Mouse (Mus musculus): Measurements from ENCODE around the gene Sept9.
"Not testable (repeated sequence)": the region's sequence is repeated elsewhere in the genome, so short reads cannot be mapped to it uniquely, and the experiment has no call there.

Sept9 gene

GRCm38 (mm10) chr11:117326867-117327600, 127.6 kb downstream of the Sept9 start:
- DNase-seq (ENCODE audit: low spot score), result no peak

- no peak for DNase-seq (ENCODE audit: low spot score)
Measured at GRCm38 (mm10) chr11:117327633-117328032, 128.2 kb downstream of the Sept9 start.

GRCm38 (mm10) chr11:117330076-117330950, 130.9 kb downstream of the Sept9 start:
- no peak for DNase-seq (ENCODE audit: low spot score)

- no peak for DNase-seq (ENCODE audit: low spot score)
Measured at GRCm38 (mm10) chr11:117330951-117331254, 131.4 kb downstream of the Sept9 start.

GRCm38 (mm10) chr11:117331361-117332241, 132.1 kb downstream of the Sept9 start:
- DNase-seq (ENCODE audit: low spot score), result no peak

GRCm38 (mm10) chr11:117332242-117333149, 133.0 kb downstream of the Sept9 start:
- peak; percentile 68 for DNase-seq (ENCODE audit: low spot score)

GRCm38 (mm10) chr11:117333150-117333715, 133.8 kb downstream of the Sept9 start:
- DNase-seq (ENCODE audit: low spot score), result no peak

- DNase-seq (ENCODE audit: low spot score), result no peak
Measured at GRCm38 (mm10) chr11:117334101-117334500, 134.6 kb downstream of the Sept9 start.

- DNase-seq (ENCODE audit: low spot score), result no peak
Measured at GRCm38 (mm10) chr11:117335146-117335545, 135.7 kb downstream of the Sept9 start.

GRCm38 (mm10) chr11:117336081-117336788, 136.8 kb downstream of the Sept9 start:
- DNase-seq (ENCODE audit: low spot score), result no peak

- DNase-seq (ENCODE audit: low spot score), result no peak
Measured at GRCm38 (mm10) chr11:117337749-117338148, 138.3 kb downstream of the Sept9 start.

- no peak for DNase-seq (ENCODE audit: low spot score)
Measured at GRCm38 (mm10) chr11:117338503-117338902, 139.0 kb downstream of the Sept9 start.

GRCm38 (mm10) chr11:117339050-117339449, 139.6 kb downstream of the Sept9 start:
- no peak for DNase-seq (ENCODE audit: low spot score)

GRCm38 (mm10) chr11:117341218-117341617, 141.8 kb downstream of the Sept9 start:
- no peak for DNase-seq (ENCODE audit: low spot score)

GRCm38 (mm10) chr11:117342076-117342475, 142.6 kb downstream of the Sept9 start:
- no peak for DNase-seq (ENCODE audit: low spot score)

GRCm38 (mm10) chr11:117342490-117342889, 143.0 kb downstream of the Sept9 start:
- DNase-seq (ENCODE audit: low spot score), result not testable (repeated sequence)

- DNase-seq (ENCODE audit: low spot score), result no peak
Measured at GRCm38 (mm10) chr11:117343800-117344199, 144.3 kb downstream of the Sept9 start.

- no peak for DNase-seq (ENCODE audit: low spot score)
Measured at GRCm38 (mm10) chr11:117344339-117345021, 145.0 kb downstream of the Sept9 start.

GRCm38 (mm10) chr11:117345022-117345765, 145.7 kb downstream of the Sept9 start:
- peak; percentile 66 for DNase-seq (ENCODE audit: low spot score)

Measured in ovary, adult 18-20 months (tissue).